Mouse (Mus musculus) small intestine, adult 2 months (tissue): ENCODE results near the gene Ift57. TPM values are rescaled to one million over a fixed set of nuclear protein-coding genes. Genes with fewer than 3 reads are reported as not detected.

Experiments
- H3K27ac ChIP-seq: fragments of 200-500 bp; 2 replicates; pipeline ENCODE4 v1.5.1; 2012; ENCODE audit warnings: low read depth, low read length, control low read depth, inconsistent platforms; ENCODE audit not compliant: insufficient read depth
- H3K27me3 ChIP-seq: fragments of 200-500 bp; 2 replicates; pipeline ENCODE4 v1.6.1; 2012; ENCODE audit warnings: mild to moderate bottlenecking, moderate library complexity, low read length, inconsistent platforms; ENCODE audit not compliant: control insufficient read depth, insufficient read depth
- H3K36me3 ChIP-seq: fragments of 200-500 bp; 2 replicates; pipeline ENCODE4 v1.6.1; 2012; ENCODE audit warnings: mild to moderate bottlenecking, low read length, control low read depth, inconsistent platforms; ENCODE audit not compliant: control insufficient read depth, insufficient read depth
- H3K4me1 ChIP-seq: fragments of 200-500 bp; 2 replicates; pipeline ENCODE4 v1.6.1; 2012; ENCODE audit warnings: low read length, inconsistent platforms, mixed read lengths; ENCODE audit not compliant: control insufficient read depth, insufficient read depth, insufficient read length
- H3K4me3 ChIP-seq: fragments of 200-500 bp; 2 replicates; pipeline ENCODE4 v1.5.1; 2012; ENCODE audit warnings: low read depth, mild to moderate bottlenecking, control low read depth, inconsistent platforms, low read length, moderate library complexity
- CTCF ChIP-seq: fragments of 200-500 bp; IDR thresholded peaks from 2 replicates; pipeline ENCODE4 v1.5.1; 2012; ENCODE audit warnings: low read depth, mild to moderate bottlenecking, control low read depth, inconsistent platforms, low read length, moderate library complexity, mixed read lengths; ENCODE audit not compliant: insufficient replicate concordance, insufficient read length; ENCODE audit errors: extremely low read depth
- POLR2A ChIP-seq: fragments of 200-500 bp; IDR thresholded peaks from 2 replicates; pipeline ENCODE4 v1.6.1; 2012; ENCODE audit warnings: low read depth, mild to moderate bottlenecking, control low read depth, inconsistent platforms, low read length, moderate library complexity
- WGBS: fragments of 180-500 bp; shearing (Covaris S2); methylation state at CpG from one replicate; pipeline ENCODE4 v1.1.7; 2018; 5-methylcytosine and 5-hydroxymethylcytosine counted together
- polyA plus RNA-seq: library from polyadenylated mRNA; depleted of rRNA; stranded (reverse); fragments of >200 nt; gene quantifications from 2 replicates; pipeline ENCODE4 v1.2.3, GENCODE M21; 2012; rRNA removed

Ift57 gene
- polyA plus RNA-seq, 1 experiment: 0.34 TPM

DNA sequence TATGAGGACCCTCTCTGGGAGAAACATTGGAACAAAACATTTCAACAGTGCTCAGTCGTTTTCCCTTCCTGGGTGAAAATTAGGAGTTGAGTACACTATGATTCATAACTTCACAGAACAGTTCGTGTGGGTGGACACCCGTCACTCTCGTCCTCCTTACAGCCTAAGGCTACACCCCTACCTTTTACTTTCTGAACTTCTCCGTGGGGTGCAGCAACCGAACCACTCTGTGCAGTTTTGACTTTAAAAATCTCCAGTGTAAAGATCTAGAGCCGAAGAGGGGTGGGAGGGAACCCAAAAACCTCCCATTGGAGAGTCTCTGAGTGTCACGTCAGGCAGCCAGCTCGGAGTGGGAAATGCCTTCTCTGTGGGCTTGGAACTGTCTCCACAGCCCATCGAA is 107.9 kb downstream of the Ift57 start:
- Histone ChIP-seq H3K4me3 (no peak overlapping the region), H3K27me3 (no peaks in the 10 kb centered on the region), H3K27ac (no peak overlapping the region), H3K4me1 (no peaks in the 10 kb centered on the region), H3K36me3 (no peaks in the 10 kb centered on the region)
- WGBS: 79% methylated on average over 10 of the region's 10 CpGs
- no peak for TF ChIP-seq POLR2A
- no peak for TF ChIP-seq CTCF

DNA sequence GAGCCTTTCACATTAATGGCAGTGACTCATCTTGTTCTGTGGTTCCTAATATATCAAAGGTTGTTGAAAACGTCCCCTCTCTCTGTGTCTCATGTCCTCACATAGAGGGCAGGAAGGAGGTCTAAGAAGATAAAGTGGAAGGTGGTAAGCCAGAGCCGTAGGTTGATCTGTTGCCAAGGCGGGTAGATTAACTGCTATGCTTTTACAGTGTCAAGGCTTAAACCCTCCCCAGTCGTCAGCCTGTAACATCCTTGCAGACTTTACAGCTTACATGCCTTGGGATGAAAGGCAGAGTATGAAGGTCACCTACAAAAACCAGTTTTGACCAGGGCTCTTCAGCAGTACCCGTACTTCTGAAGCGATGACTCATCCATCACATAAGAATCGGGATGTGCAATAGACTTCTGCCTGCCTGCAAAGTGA is 108.4 kb downstream of the Ift57 start:
- Histone ChIP-seq H3K27me3 (no peaks in the 10 kb centered on the region), H3K4me1 (no peaks in the 10 kb centered on the region), H3K36me3 (no peaks in the 10 kb centered on the region), H3K27ac (no peak overlapping the region), H3K4me3 (no peak overlapping the region)
- WGBS: 48% methylated on average over 7 of the region's 7 CpGs
- TF ChIP-seq POLR2A (no peak), CTCF (no peak)

DNA sequence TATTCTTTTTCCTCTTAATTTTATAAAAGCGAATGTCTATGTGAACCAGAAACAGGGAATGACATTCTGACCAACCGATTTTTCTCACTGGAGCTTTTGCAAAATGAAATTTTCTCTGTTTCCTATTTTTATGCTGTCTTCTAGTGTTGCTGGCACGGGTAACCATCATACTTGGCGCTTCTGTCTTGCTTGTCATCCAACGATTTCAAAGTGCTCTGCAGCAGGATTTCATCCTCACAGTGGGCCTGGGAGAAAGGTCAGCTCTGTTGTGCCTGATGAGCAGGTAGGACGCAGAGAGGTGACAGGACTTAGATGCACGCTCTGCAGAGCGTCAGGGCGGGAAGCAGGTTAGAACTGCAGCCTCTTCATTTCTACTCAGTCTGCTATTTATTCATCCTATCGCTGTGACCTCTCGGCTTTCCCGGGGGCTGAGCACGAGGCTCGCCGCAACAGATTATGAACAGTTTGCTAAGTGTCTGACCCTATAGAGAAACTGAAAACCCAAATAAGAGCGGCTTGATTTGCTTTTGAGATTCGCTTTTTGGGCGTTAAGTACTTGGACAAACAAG is 108.9 kb downstream of the Ift57 start:
- H3K27ac ChIP-seq: no peak overlapping the region
- TF ChIP-seq POLR2A (no peak), CTCF (no peak)
- H3K36me3 ChIP-seq: no peaks in the 10 kb centered on the region
- no peaks in the 10 kb centered on the region for H3K4me1 ChIP-seq
- no peaks in the 10 kb centered on the region for H3K27me3 ChIP-seq
- H3K4me3 ChIP-seq: no peak overlapping the region
- 59% methylated on average over 18 of the region's 18 CpGs for WGBS

DNA sequence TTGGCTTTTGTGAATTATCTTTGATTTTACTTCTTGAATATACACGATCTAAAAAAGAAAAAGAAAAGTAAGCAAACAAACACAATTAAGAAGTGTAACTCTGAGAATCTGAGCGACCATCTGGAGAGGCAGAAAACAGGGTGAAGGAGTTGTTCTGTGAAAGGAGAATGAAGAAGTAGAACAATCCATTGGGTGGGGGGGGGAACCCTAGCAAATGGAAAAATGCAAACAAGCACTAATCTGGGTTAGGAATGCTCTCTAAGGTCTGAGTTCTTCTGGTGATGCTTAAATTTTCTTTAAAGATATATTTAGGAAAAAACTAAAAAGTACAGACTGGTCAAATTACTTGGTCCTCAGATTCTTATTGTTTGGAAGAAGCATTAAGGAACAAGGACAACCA is 112.9 kb downstream of the Ift57 start:
- no peaks in the 10 kb centered on the region for H3K27me3 ChIP-seq
- no peak overlapping the region for H3K4me3 ChIP-seq
- 53% methylated on average over 2 of the region's 2 CpGs for WGBS
- H3K36me3 ChIP-seq: no peaks in the 10 kb centered on the region
- no peak overlapping the region for H3K27ac ChIP-seq
- no peak for TF ChIP-seq POLR2A
- TF ChIP-seq CTCF: no peak
- no peaks in the 10 kb centered on the region for H3K4me1 ChIP-seq

DNA sequence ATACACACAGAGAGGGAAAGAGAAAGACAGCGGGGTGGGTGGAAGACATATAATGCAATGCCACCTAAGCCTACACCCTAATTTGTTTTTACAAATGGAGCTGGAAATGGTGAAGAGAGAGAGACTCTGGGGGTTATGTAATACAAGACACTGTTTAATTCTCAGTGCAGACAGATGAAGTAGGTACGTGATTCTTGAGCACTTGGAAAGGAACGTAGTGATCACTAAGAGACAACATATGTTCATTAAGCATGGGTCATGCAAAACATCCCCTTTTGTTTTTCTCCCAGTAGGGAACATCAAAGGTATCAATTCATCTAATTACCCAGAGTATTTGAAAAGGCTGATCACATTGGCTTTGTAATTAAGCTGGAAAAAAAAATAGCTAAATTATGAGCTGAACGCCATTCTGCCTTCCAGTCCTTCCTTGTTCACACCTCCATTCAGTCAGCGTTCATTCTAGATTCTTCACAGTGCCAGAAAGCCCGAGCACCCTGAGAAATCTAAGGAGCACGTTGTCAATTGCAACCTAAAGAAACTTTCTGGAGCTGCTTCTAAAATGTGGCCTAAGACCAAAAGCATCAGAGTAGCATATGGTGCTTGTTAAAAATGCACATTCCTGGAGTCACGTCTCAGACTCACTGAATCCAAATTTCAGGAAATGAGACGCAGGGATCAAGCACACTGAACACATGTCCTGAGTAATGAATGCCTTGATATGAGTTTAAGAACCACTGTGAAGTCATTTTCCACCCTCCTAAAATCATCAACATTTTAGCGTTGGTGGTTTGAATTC is 114.0 kb downstream of the Ift57 start:
- Histone ChIP-seq H3K4me1 (no peaks in the 10 kb centered on the region), H3K27ac (no peak overlapping the region), H3K27me3 (no peaks in the 10 kb centered on the region), H3K36me3 (no peaks in the 10 kb centered on the region), H3K4me3 (no peak overlapping the region)
- WGBS: 86% methylated on average over 10 of the region's 10 CpGs
- no peak for TF ChIP-seq CTCF
- no peak for TF ChIP-seq POLR2A

DNA sequence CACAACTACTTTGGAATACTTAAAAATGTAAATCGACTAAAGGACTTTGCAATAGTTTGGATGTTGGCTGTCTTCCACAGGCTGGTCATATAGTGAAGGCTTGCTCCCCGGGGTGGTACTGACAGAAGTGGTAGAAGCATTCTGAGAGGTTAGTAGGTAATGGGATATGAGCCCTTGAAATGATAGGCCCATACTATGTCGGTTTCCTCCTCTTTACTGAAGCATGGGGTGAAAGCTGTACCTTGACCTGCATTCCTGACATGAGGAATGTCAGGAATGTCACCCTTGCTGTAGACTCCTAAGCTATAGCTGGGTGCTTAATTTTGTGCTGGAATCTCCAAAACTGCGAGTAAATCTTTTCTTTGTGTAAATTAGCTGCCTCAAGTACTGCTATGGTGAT is 115.4 kb downstream of the Ift57 start:
- TF ChIP-seq POLR2A (no peak), CTCF (no peak)
- WGBS: 61% methylated on average over 4 of the region's 4 CpGs
- no peak overlapping the region for H3K27ac ChIP-seq

More for the DNA sequence above, 115.4 kb downstream of the Ift57 start:
- Histone ChIP-seq H3K36me3 (no peaks in the 10 kb centered on the region), H3K4me3 (no peak overlapping the region), H3K27me3 (no peaks in the 10 kb centered on the region), H3K4me1 (no peaks in the 10 kb centered on the region)

Other genes with a start within 250 kb of the Ift57 start
- 21.7 and 56.8 TPM in 2 replicates for gene Cd47, start 101.3 kb downstream of the Ift57 start, polyA plus RNA-seq